Mouse (Mus musculus): ENCODE data around the gene Usp22.

- TF ChIP-seq CTCF (IDR thresholded peaks at IDR 0.05; ENCODE audit: extremely low read depth, insufficient read length, insufficient replicate concordance, low read depth, low read length) (no peak), POLR2A (IDR thresholded peaks at IDR 0.05; ENCODE audit: low read depth, low read length) (no peak)
Observed at GRCm38 (mm10) chr11:61183820-61184219, 9.0 kb upstream of the Usp22 start.

Measured in small intestine, adult 2 months (tissue).